Mouse (Mus musculus) embryonic facial prominence, embryonic 15.5 days (tissue): ENCODE measurements around the gene Cachd1. TPM values are rescaled to one million over a fixed set of nuclear protein-coding genes. Genes with fewer than 3 reads are reported as not detected.

Source experiments
- ATAC-seq: fragments of 200-750 bp; cut with Nextera tagmentation; 2 replicates; pipeline ENCODE4 v1.8.0; 2017; ENCODE audit warnings: low read depth, moderate TSS enrichment; ENCODE audit not compliant: insufficient number of reproducible peaks, low FRiP score, low TSS enrichment
- H3K27ac ChIP-seq: fragments of 300-500 bp; sonication (generic); replicated peaks from 2 replicates; pipeline ENCODE4 v1.5.1; 2015; ENCODE audit warnings: mild to moderate bottlenecking, inconsistent platforms
- H3K27me3 ChIP-seq: fragments of 300-500 bp; sonication (generic); 2 replicates; pipeline ENCODE4 v1.6.1; 2015; ENCODE audit warnings: inconsistent platforms
- H3K36me3 ChIP-seq: fragments of 300-500 bp; sonication (generic); 2 replicates; pipeline ENCODE4 v1.6.1; 2015; ENCODE audit warnings: mild to moderate bottlenecking, inconsistent platforms
- H3K4me1 ChIP-seq: fragments of 300-500 bp; sonication (generic); 2 replicates; pipeline ENCODE4 v1.6.1; 2015; ENCODE audit warnings: inconsistent platforms
- H3K4me2 ChIP-seq: fragments of 300-500 bp; sonication (generic); replicated peaks from 2 replicates; pipeline ENCODE4 v1.6.1; 2015; ENCODE audit warnings: mild to moderate bottlenecking, inconsistent platforms
- H3K4me3 ChIP-seq: fragments of 300-500 bp; sonication (generic); replicated peaks from 2 replicates; pipeline ENCODE4 v1.5.1; 2015; ENCODE audit warnings: mild to moderate bottlenecking, inconsistent platforms
- H3K9ac ChIP-seq: fragments of 300-500 bp; sonication (generic); 2 replicates; pipeline ENCODE4 v1.6.1; 2015; ENCODE audit warnings: inconsistent platforms
- H3K9me3 ChIP-seq: fragments of 300-500 bp; sonication (generic); replicated peaks from 2 replicates; pipeline ENCODE4 v1.6.1; 2016; ENCODE audit warnings: inconsistent platforms
- WGBS: fragments of 180-500 bp; shearing (Covaris S2); methylation state at CpG from one replicate; pipeline ENCODE4 v1.1.7; 2015; 5-methylcytosine and 5-hydroxymethylcytosine counted together
- polyA plus RNA-seq: library from polyadenylated mRNA; unstranded; fragments of >200 nt; fragmentation: Nextera tagmentation; extraction: Ambion mirVana; gene quantifications from 2 replicates; pipeline ENCODE4 v1.2.1, GENCODE M21; 2015

Gene Cachd1
- polyA plus RNA-seq, 1 experiment from 2014 or later: 34.2 TPM

- ATAC-seq: peak; percentile 57; the same call in 1 of the 2 replicates
- H3K36me3 ChIP-seq: 0 out of 2 replicates have a peak, but pooled peaks cover 6% of the 10 kb centered on the region
- no peaks in the 10 kb centered on the region for H3K27me3 ChIP-seq
- H3K27ac ChIP-seq: peak overlapping the region; percentile 68; the same call in 1 of the 2 replicates
- H3K9me3 ChIP-seq: no peaks in the 10 kb centered on the region
- no peak overlapping the region for H3K4me2 ChIP-seq
- no peak overlapping the region for H3K9ac ChIP-seq
- H3K4me3 ChIP-seq: no peak overlapping the region
- WGBS: 26% methylated on average over 3 of the region's 3 CpGs
- peaks cover 32% of the 10 kb centered on the region for H3K4me1 ChIP-seq
These were observed 150.1 kb downstream of the Cachd1 start for GRCm38 (mm10) chr4:100926608-100927007.

GRCm38 (mm10) chr4:100927059-100927458 lies 150.6 kb downstream of the Cachd1 start:
- Histone ChIP-seq H3K27me3 (no peaks in the 10 kb centered on the region), H3K27ac (peak overlapping the region; percentile 55; the same call in 1 of the 2 replicates), H3K4me1 (peaks cover 32% of the 10 kb centered on the region), H3K4me3 (no peak overlapping the region), H3K9ac (no peak overlapping the region), H3K9me3 (no peaks in the 10 kb centered on the region), H3K4me2 (no peak overlapping the region), H3K36me3 (0 out of 2 replicates have a peak, but pooled peaks cover 6% of the 10 kb centered on the region)
- WGBS: 26% methylated on average over 2 of the region's 2 CpGs
- no peak for ATAC-seq

GRCm38 (mm10) chr4:100943689-100944088 lies 167.2 kb downstream of the Cachd1 start:
- Histone ChIP-seq H3K4me1 (peaks cover 31% of the 10 kb centered on the region), H3K9ac (no peak overlapping the region), H3K27me3 (no peaks in the 10 kb centered on the region), H3K36me3 (no peaks in the 10 kb centered on the region), H3K4me3 (no peak overlapping the region), H3K4me2 (no peak overlapping the region), H3K27ac (no peak overlapping the region), H3K9me3 (no peaks in the 10 kb centered on the region)
- ATAC-seq: no peak
- WGBS: 69% methylated on average over 7 of the region's 7 CpGs

DNA sequence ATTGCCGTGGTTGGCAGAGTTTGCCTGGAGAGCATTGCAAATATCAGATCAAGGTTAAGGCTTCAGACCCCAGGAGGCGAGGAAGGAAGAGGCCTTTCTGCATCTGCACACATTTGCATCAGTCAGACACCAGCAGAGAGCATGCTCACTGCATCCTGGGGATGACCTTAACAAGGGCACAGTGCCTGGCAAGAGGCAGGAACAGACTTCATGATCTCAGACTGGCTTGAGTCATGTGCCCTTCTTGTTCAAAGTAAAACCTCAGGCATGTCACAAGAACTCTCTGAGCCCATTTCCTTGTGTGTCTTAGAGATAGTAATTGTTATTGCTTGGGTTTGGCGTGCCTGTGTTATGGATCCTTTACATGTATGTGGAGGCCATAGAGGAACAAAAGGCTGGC lies 167.8 kb downstream of the Cachd1 start:
- H3K9me3 ChIP-seq: no peaks in the 10 kb centered on the region
- H3K4me2 ChIP-seq: no peak overlapping the region
- H3K9ac ChIP-seq: no peak overlapping the region
- WGBS: 69% methylated on average over 3 of the region's 3 CpGs
- H3K36me3 ChIP-seq: no peaks in the 10 kb centered on the region
- ATAC-seq: no peak
- no peaks in the 10 kb centered on the region for H3K27me3 ChIP-seq
- no peak overlapping the region for H3K27ac ChIP-seq
- no peak overlapping the region for H3K4me3 ChIP-seq
- H3K4me1 ChIP-seq: peaks cover 37% of the 10 kb centered on the region

GRCm38 (mm10) chr4:100945171-100945899 lies 168.9 kb downstream of the Cachd1 start:
- H3K4me3 ChIP-seq: no peak overlapping the region
- H3K4me1 ChIP-seq: peaks cover 47% of the 10 kb centered on the region
- H3K9me3 ChIP-seq: no peaks in the 10 kb centered on the region
- no peaks in the 10 kb centered on the region for H3K27me3 ChIP-seq
- no peak for ATAC-seq
- H3K36me3 ChIP-seq: no peaks in the 10 kb centered on the region
- no peak overlapping the region for H3K9ac ChIP-seq
- WGBS: 60% methylated on average over 13 of the region's 13 CpGs
- peak overlapping the region; percentile 55 for H3K27ac ChIP-seq
- no peak overlapping the region for H3K4me2 ChIP-seq

DNA sequence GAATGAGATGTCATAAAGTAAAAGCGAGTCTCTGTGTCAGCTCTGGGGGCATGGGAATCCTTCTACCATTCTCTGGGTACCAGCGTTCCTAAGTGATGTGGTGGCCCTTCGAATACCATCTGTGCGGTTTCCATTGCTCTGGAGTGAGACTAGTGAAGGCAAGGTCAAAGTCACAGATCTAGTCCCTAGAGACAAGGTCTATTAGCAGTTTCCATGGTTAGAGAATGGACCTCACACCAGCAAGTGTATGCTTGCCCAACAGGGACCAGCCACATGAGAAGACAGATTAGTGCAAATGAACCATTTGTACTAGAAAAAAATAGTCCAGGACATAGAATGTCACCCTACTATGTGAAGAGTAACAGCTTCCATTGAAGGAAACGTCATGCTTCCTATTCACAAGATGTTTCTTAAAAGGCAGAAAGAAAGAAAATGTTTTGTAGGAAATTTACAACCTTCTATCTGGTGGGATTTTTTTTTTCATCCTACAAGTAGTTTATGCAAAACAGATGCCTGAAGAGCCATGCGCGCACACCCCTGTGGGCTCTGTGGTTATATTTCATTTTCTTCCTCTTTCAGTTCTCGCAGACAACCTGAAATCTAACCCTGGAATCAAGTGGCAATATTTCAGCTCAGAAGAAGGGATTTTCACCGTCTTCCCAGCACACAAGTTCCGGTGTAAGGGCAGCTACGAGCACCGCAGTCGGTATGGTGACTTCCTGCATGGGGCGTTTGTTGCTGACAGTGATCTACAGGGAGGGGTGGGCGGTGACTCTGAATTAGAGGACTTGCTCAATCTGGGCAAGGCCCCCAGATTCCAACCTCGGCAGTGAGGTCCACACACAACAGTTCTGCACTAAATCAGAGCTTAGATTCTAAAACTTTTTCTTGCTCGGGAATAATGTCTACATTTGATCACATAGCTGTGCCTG lies 172.3 kb downstream of the Cachd1 start:
- Histone ChIP-seq H3K4me1 (peaks cover 54% of the 10 kb centered on the region), H3K4me3 (peak overlapping the region; percentile 12), H3K36me3 (peaks cover 6% of the 10 kb centered on the region; the same call in 1 of the 2 replicates), H3K9me3 (no peaks in the 10 kb centered on the region), H3K4me2 (peak overlapping the region; percentile 32), H3K27ac (peak overlapping the region; percentile 68), H3K27me3 (no peaks in the 10 kb centered on the region), H3K9ac (no peak overlapping the region)
- WGBS: 37% methylated on average over 17 of the region's 17 CpGs
- ATAC-seq: no peak; the same call in 1 of the 2 replicates

DNA sequence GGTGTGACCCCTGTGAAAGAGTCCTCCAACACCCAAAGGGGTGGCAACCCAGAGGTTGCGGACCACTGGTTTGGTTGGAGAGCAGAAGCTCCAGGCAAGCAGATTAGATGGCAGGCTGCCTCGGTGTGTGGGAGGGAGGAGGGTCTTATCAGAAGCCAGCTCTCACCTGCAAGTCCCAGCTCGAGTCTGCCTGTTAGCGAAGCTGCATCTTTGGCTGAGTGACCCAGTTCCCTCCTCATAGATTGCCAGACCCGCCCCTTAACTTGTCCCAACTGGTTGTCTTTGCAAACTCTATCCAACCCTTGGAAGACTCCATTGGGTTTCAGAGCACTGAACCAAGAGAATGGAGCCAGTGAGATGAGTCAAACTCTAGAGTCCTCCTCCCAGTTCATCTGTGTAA lies 173.8 kb downstream of the Cachd1 start:
- Histone ChIP-seq H3K36me3 (peaks cover 19% of the 10 kb centered on the region), H3K4me2 (no peak overlapping the region), H3K27me3 (no peaks in the 10 kb centered on the region), H3K9ac (no peak overlapping the region), H3K9me3 (no peaks in the 10 kb centered on the region), H3K4me3 (no peak overlapping the region), H3K27ac (0 out of 2 replicates have a peak overlapping the region, but pooled peaks have one; percentile 66), H3K4me1 (peaks cover 39% of the 10 kb centered on the region)
- no peak for ATAC-seq
- 62% methylated on average over 5 of the region's 5 CpGs for WGBS

DNA sequence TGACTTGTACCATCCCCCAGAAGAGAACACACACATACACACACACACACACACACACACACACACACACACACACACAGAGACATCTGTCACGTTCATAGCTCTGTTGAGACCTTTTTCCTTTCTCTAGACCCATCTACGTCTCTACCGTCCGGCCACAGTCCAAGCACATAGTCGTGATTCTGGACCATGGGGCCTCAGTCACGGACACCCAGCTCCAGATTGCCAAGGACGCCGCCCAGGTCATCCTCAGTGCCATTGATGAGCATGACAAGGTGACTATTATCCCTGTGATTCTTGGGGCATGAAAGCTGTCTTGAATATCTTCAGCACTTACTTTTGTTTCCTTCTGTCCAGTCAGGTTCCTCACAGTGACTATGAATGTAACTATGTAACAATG lies 175.4 kb downstream of the Cachd1 start:
- Histone ChIP-seq H3K9ac (no peak overlapping the region), H3K4me1 (peaks cover 30% of the 10 kb centered on the region), H3K27ac (0 out of 2 replicates have a peak overlapping the region, but pooled peaks have one; percentile 66), H3K4me2 (no peak overlapping the region), H3K36me3 (peaks cover 28% of the 10 kb centered on the region), H3K27me3 (no peaks in the 10 kb centered on the region), H3K4me3 (no peak overlapping the region), H3K9me3 (no peaks in the 10 kb centered on the region)
- ATAC-seq: no peak
- 88% methylated on average over 8 of the region's 8 CpGs for WGBS

GRCm38 (mm10) chr4:100963341-100963740 lies 186.9 kb downstream of the Cachd1 start:
- Histone ChIP-seq H3K4me1 (peaks cover 28% of the 10 kb centered on the region), H3K9ac (no peak overlapping the region), H3K36me3 (peaks cover 59% of the 10 kb centered on the region), H3K4me2 (no peak overlapping the region), H3K4me3 (no peak overlapping the region), H3K9me3 (no peaks in the 10 kb centered on the region), H3K27ac (peak overlapping the region; percentile 70; the same call in 1 of the 2 replicates), H3K27me3 (no peaks in the 10 kb centered on the region)
- ATAC-seq: no peak
- 28% methylated on average over 1 of the region's 1 CpGs for WGBS

DNA sequence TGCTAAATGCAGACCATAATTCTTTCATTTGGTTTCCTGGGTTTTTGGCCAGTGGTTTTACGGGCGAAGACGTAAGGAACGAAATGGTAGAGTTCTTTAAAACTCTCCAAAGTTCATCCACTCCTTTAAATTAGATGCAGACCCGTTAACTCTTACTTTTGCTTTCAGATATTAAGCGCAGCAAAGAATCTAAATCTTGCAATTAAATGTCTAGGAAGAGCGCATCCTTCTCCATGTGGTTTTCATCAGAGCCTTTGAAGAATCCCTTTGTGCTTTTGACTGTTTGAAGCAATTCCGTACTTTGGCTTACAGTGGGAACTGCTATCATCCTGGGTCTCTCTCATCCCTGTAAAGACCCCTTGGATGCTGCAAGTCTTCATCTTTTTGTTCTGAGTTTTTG lies 187.3 kb downstream of the Cachd1 start:
- Histone ChIP-seq H3K27me3 (no peaks in the 10 kb centered on the region), H3K27ac (peak overlapping the region; percentile 70), H3K9ac (no peak overlapping the region), H3K36me3 (peaks cover 56% of the 10 kb centered on the region), H3K9me3 (no peaks in the 10 kb centered on the region), H3K4me2 (no peak overlapping the region), H3K4me3 (no peak overlapping the region), H3K4me1 (peaks cover 30% of the 10 kb centered on the region)
- 36% methylated on average over 8 of the region's 8 CpGs for WGBS
- no peak for ATAC-seq
